8 mouse cellular contexts compared by ENCODE assay signal in the genomic region with DNA sequence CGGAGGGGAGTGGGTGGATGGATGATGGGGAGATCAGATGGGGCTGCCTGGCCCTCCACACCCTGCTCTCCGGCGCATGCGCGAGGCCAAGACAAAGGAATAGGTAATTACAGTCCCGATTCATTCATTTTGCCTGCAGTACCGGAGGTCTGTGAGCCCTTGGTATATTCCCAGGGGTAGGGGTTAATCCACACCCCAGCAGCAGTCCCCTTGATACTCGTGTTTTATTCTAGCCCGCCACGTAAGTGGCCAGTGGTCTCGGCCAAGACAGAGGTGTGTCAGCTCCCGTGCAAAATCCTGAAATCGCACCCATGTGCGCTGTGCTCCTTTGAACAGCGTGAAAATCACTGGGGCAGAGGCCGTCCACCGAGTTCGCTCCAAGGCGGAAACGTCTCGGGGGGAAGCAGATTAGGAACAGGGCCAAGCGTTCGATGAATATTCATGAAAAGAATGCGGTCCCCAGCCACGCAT. TPM values are rescaled to one million over a fixed set of nuclear protein-coding genes. Genes with fewer than 3 reads are reported as not detected.
A peak's percentile ranks its signal among the peaks of the same experiment; 100 is the strongest.
DNase-seq lines count a peak whose midpoint lies in the region; ATAC-seq and TF ChIP-seq lines count a peak whose summit lies in the region.

No protein-coding gene starts in this region.

- peaks cover 5% of the 10 kb centered on the region; the same call in 1 of the 2 replicates for H3K27me3 ChIP-seq in cerebellum, adult 2 months (ENCODE audit: control insufficient read depth, insufficient read depth, low read length)
- H3K27me3 ChIP-seq in midbrain, postnatal 0 days (ENCODE audit: insufficient read depth, low read length) = no peaks in the 10 kb centered on the region

- ATAC-seq in frontal cortex, adult (ENCODE audit: low TSS enrichment) = peak; percentile 20
- peak; percentile 48 for ATAC-seq in midbrain, postnatal 0 days (ENCODE audit: low FRiP score)

- H3K4me3 ChIP-seq in cerebellum, adult 2 months (replicated peaks; ENCODE audit: insufficient read depth, low read depth, low read length) = peak overlapping the region; percentile 64
- H3K4me3 ChIP-seq in midbrain, postnatal 0 days (ENCODE audit: low read depth, low read length) = peak overlapping the region; percentile 99

- peak overlapping the region; percentile 64 for H3K4me2 ChIP-seq in midbrain, postnatal 0 days (ENCODE audit: low read depth, low read length, poor library complexity, severe bottlenecking)

- TF ChIP-seq POLR2A in cerebellum, adult 2 months (IDR thresholded peaks at IDR 0.05; ENCODE audit: borderline replicate concordance, insufficient read depth, low read length) = no peak

- no peaks in the 10 kb centered on the region for H3K9me3 ChIP-seq in midbrain, postnatal 0 days (ENCODE audit: low read length)

- H3K9ac ChIP-seq in midbrain, postnatal 0 days (replicated peaks; ENCODE audit: low read length, poor library complexity, severe bottlenecking) = peak overlapping the region; percentile 100

- DNase-seq in heart, adult 11 months = peak; percentile 92
- DNase-seq in heart, adult 9 months (ENCODE audit: low spot score in 2 of 2) = no peak
- DNase-seq in cerebellum, adult 2 months = peak; percentile 68 to 72
- peak; percentile 16 for DNase-seq in induced T-regulatory cell, adult 2 months (ENCODE audit: low read depth)
- peak; percentile 90 for DNase-seq in left cerebral cortex, postnatal 4 days
- DNase-seq in midbrain, postnatal 0 days (ENCODE audit: low spot score) = peak; percentile 92
- DNase-seq in thymus, adult 18-20 months = peak; percentile 31 to 40

- 0 out of 2 replicates have a peak, but pooled peaks cover 2% of the 10 kb centered on the region for H3K4me1 ChIP-seq in cerebellum, adult 2 months (ENCODE audit: control insufficient read depth, insufficient read depth, low read length)
- H3K4me1 ChIP-seq in midbrain, postnatal 0 days (ENCODE audit: insufficient read depth, low read length) = peaks cover 13% of the 10 kb centered on the region; the same call in 1 of the 2 replicates

- no peak for TF ChIP-seq CTCF in cerebellum, adult 2 months (IDR thresholded peaks at IDR 0.05; ENCODE audit: borderline replicate concordance, insufficient read depth, low read depth, low read length)
- no peak for TF ChIP-seq CTCF in midbrain, postnatal 0 days (IDR thresholded peaks at IDR 0.05)

- intact Hi-C loops in left cerebral cortex, postnatal 4 days (cut with DNase I) = loop anchor here (5.0 to 10.0 kb wide), 4 partner anchors 50 to 690 kb away; no protein-coding TSS in a partner anchor

- under 1% methylated on average over 25 of the region's 25 CpGs for WGBS in cerebellum, adult 2 months
- WGBS in midbrain, postnatal 0 days = under 1% methylated on average over 25 of the region's 25 CpGs

- no peaks in the 10 kb centered on the region for H3K36me3 ChIP-seq in midbrain, postnatal 0 days (ENCODE audit: insufficient read depth, low read length)

- H3K27ac ChIP-seq in cerebellum, adult 2 months (ENCODE audit: insufficient read depth, low read length) = no peak overlapping the region
- H3K27ac ChIP-seq in midbrain, postnatal 0 days (ENCODE audit: low read depth, low read length) = peak overlapping the region; percentile 100

RNA-seq across cellular contexts. Expression of a gene that starts 1.4 kb away (rescaled TPM):
- 58.4 and 74.3 TPM in 2 replicates for polyA plus RNA-seq in cerebellum, adult 2 months (2012; rRNA removed)
- 1,000 to 10,000 TPM; 1,424 to 1,444 TPM for total RNA-seq in left cerebral cortex, postnatal 4 days (2021)
- total RNA-seq in midbrain, postnatal 0 days (2014; rRNA removed) = 1,178 and 1,429 TPM in 2 replicates
- 480 and 547 TPM in 2 replicates for polyA plus RNA-seq in midbrain, postnatal 0 days (2015; fragmentation: Nextera tagmentation; extraction: Ambion mirVana)

Comparison
In these comparisons a context has a peak if more than half of its experiments do, and no peak if none do; other contexts are left out.
1. DNase-seq: peak in heart, adult 11 months (single experiment), cerebellum, adult 2 months (2 of 2), induced T-regulatory cell, adult 2 months (single experiment), left cerebral cortex, postnatal 4 days (single experiment), midbrain, postnatal 0 days (single experiment) and thymus, adult 18-20 months (2 of 2); none in heart, adult 9 months (0 of 2).